Mouse (Mus musculus) B cell, adult 2 months (primary cell): ENCODE measurements at regions not wholly inside any gene's neighbourhood (a gene's known extent, or its start where the extent isn't known, plus 50 kb on each side); places are given as distances from the start of the nearest gene placed in this dataset.

Experiments
- DNase-seq, 2 experiments: peaks; one replicate each; pipeline ENCODE4 v3.0.0; 2022

GRCm38 (mm10) chr10:91300067-91300466 is 119.0 kb upstream of the Tmpo start:
- no peak for DNase-seq

- DNase-seq = peak; percentile 9 to 16
Measured at GRCm38 (mm10) chr10:91297792-91298460, 116.8 kb upstream of the Tmpo start.

GRCm38 (mm10) chr10:91295345-91295744 is 114.2 kb upstream of the Tmpo start:
- DNase-seq = no peak

- DNase-seq = no peak
Measured at GRCm38 (mm10) chr10:91293226-91293625, 112.1 kb upstream of the Tmpo start.

GRCm38 (mm10) chr10:91284259-91284658 is 103.1 kb upstream of the Tmpo start:
- DNase-seq = no peak

- DNase-seq = peak; percentile 89
Measured at GRCm38 (mm10) chr10:91270955-91271741, 90.0 kb upstream of the Tmpo start.

GRCm38 (mm10) chr10:91270268-91270954 is 89.3 kb upstream of the Tmpo start:
- peak; percentile 80 to 84 for DNase-seq

- DNase-seq = no peak
Measured at GRCm38 (mm10) chr10:91267886-91268285, 86.8 kb upstream of the Tmpo start.

GRCm38 (mm10) chr10:91260416-91260815 is 79.3 kb upstream of the Tmpo start:
- no peak for DNase-seq

GRCm38 (mm10) chr10:91249681-91250195 is 68.6 kb upstream of the Tmpo start:
- no peak for DNase-seq

GRCm38 (mm10) chr10:91244297-91244696 is 63.2 kb upstream of the Tmpo start:
- no peak for DNase-seq

GRCm38 (mm10) chr10:91242491-91243046 is 61.5 kb upstream of the Tmpo start:
- DNase-seq = no peak

GRCm38 (mm10) chr10:91241611-91242005 is 60.5 kb upstream of the Tmpo start:
- no peak for DNase-seq

- no peak for DNase-seq
Measured at GRCm38 (mm10) chr10:91240856-91241610, 59.9 kb upstream of the Tmpo start.

- no peak for DNase-seq
Measured at GRCm38 (mm10) chr10:91240320-91240719, 59.2 kb upstream of the Tmpo start.

GRCm38 (mm10) chr10:91236844-91237243 is 55.7 kb upstream of the Tmpo start:
- no peak for DNase-seq

GRCm38 (mm10) chr10:91234709-91235108 is 53.6 kb upstream of the Tmpo start:
- no peak for DNase-seq
